Mouse (Mus musculus): ENCODE measurements around the gene Hoxa5. TPM values are rescaled to one million over a fixed set of nuclear protein-coding genes. Genes with fewer than 3 reads are reported as not detected.

Gene Hoxa5
- polyA plus RNA-seq, 1 experiment from 2014 or later, result 21.4 TPM

DNA sequence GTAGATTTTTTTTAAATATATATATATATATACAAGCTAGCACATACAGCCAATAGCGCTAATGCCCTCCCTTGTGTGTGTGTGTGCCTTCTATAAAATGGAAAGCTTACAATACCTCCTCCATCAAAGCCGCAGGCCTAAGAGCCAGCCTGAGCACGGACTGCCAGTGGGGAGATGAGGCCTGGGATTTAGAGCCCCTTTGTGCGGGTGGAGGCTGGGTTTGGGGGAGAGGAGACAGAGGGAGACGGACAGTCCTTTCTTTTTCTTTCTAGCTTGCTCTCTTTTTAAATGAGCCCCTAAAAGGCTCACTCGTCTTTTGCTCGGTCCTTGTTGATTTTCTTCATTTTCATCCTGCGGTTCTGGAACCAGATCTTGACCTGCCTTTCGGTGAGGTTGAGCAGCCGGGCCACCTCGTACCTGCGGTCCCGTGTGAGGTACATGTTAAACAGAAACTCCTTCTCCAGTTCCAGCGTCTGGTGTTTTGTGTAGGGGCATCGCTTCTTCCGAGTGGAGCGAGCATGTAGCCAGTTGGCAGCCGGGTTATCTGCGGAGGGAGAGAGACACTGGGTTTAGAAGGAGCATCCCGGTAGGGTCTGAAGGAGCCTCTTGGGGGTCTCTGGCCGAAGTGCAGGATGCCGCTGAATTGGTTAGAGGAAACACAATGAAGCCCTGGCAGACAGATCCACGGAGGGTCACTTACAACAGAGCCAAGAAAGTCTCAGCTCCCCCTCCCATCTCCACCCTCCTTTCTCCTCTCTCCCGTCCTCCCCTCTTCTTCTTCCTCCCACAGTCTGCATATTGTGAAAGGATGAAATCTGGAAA, 19.8 kb upstream of the Hoxa5 start:
- DNase-seq (ENCODE audit: low read depth, low spot score) (no peak), ATAC-seq (no peak)
- no peaks in the 10 kb centered on the region for H3K27me3 ChIP-seq
- in situ Hi-C loops (cut with MboI; ENCODE audit: low pct_unique_long_range_greater_than_20kb), result loop anchor here (5.0 to 25.0 kb wide), 6 partner anchors 49 to 1049 kb away; partner anchors contain the start of genes 5730596B20Rik and Cbx3
- no peak for TF ChIP-seq CTCF (IDR thresholded peaks at IDR 0.05)
- ChIA-PET CTCF (interaction anchor here (0.7 to 3.7 kb wide), 11 partner anchors 9 to 1023 kb away, joined by 3 to 21 read pairs (median 5); partner anchors contain the start of genes 5730596B20Rik, Gm28308, Hoxa3 and Hoxa5), POLR2A (interaction anchor here (0.6 to 37.4 kb wide), 5 partner anchors 12 to 123 kb away, joined by 5 to 778 read pairs (median 153); partner anchors contain the start of genes 5730596B20Rik, Gm28308, Hoxa10 and Hoxa11)

DNA sequence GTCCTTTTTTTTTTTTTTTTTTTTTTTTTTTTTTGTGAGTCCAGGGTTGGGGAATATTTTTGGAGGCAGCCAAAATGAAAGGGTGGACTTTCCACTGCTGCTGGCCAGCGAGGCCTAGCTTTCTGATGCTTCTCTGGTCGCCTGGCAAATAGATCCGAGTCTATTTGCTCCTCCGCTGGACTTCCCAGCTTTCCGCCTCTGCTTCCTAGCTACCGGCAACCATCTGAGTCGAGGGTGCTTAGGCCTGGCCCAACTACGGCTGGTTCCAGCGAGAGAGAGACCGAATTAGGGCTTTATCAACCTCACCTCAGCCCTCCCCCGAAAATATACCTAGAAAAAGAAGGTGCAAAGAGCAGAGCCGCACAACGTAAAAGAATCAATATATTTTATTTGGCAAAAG, 18.3 kb upstream of the Hoxa5 start:
- ChIA-PET CTCF (interaction anchor here (0.6 to 5.0 kb wide), 11 partner anchors 8 to 346 kb away, joined by 3 to 21 read pairs (median 5); partner anchors contain the start of genes Gm28308, Hoxa11, Hoxa3 and Hoxa9), POLR2A (interaction anchor here (1.1 to 37.4 kb wide), 5 partner anchors 11 to 232 kb away, joined by 3 to 778 read pairs (median 153); partner anchors contain the start of genes 5730596B20Rik, Gm28308, Hoxa10 and Hoxa11)
- H3K27me3 ChIP-seq, result no peaks in the 10 kb centered on the region
- in situ Hi-C loops (cut with MboI; ENCODE audit: low pct_unique_long_range_greater_than_20kb), result loop anchor here (5.0 to 25.0 kb wide), 6 partner anchors 48 to 1048 kb away; partner anchors contain the start of genes 5730596B20Rik and Cbx3
- ATAC-seq, result no peak
- no peak for DNase-seq (ENCODE audit: low read depth, low spot score)
- TF ChIP-seq CTCF (IDR thresholded peaks at IDR 0.05), result no peak

GRCm38 (mm10) chr6:52221993-52222685, 17.8 kb upstream of the Hoxa5 start:
- no peak for TF ChIP-seq CTCF (IDR thresholded peaks at IDR 0.05)
- in situ Hi-C loops (cut with MboI; ENCODE audit: low pct_unique_long_range_greater_than_20kb), result loop anchor here (5.0 to 25.0 kb wide), 6 partner anchors 47 to 1047 kb away; partner anchors contain the start of genes 5730596B20Rik and Cbx3
- no peak for DNase-seq (ENCODE audit: low read depth, low spot score)
- ChIA-PET POLR2A (interaction anchor here (1.1 to 37.4 kb wide), 7 partner anchors 10 to 231 kb away, joined by 3 to 778 read pairs (median 4); partner anchors contain the start of genes 5730596B20Rik, Gm28308, Hoxa10 and Hoxa11), CTCF (interaction anchor here (0.6 to 5.0 kb wide), 17 partner anchors 8 to 1015 kb away, joined by 3 to 21 read pairs (median 5); partner anchors contain the start of genes Gm28308, Hoxa10, Hoxa11 and Hoxa3)
- ATAC-seq, result peak; percentile 41
- H3K27me3 ChIP-seq, result no peaks in the 10 kb centered on the region

DNA sequence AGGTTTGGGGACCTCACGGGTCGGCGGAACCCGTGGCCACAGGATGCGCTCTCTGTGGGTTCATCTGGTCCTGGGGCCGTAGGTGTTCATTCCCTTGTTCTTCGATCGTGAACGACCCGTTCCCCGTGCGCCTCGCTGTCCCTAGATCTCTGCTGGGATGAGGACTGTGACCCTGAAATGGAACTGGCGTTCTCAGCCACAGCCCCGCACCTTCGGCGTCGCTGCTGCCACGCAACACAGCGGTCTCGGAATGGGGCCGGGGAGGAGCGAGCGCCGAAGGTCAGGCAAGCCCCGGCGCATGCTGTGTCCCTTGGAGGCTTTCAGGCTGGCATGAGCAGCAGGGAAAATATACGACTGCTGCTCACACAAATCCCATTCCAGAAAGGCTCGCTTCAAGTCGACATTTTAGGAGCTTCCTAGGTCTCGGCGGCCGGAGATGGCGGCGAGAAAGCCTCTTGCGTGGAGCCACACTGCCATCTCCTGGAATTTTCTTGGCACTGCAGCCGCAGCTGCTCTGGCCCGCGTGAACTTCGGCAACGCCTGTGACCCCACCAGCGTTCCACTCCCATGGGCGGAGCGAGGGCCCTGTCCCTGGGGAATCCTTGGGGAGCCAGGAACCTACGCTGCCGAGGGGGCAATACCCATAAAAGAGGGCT, 17.1 kb upstream of the Hoxa5 start, which contains the start of gene Hoxa7:
Hoxa7 (minus strand) TSS at position 518 of the 656 bp plus-strand sequence.
- peak; percentile 91 for DNase-seq (ENCODE audit: low read depth, low spot score)
- H3K27me3 ChIP-seq, result no peaks in the 10 kb centered on the region
- ChIA-PET POLR2A (interaction anchor here (1.4 to 37.4 kb wide), 5 partner anchors 9 to 220 kb away, joined by 3 to 778 read pairs (median 153); partner anchors contain the start of genes 5730596B20Rik, Gm28308, Hoxa10 and Hoxa11), CTCF (interaction anchor here (0.8 to 5.0 kb wide), 16 partner anchors 7 to 1015 kb away, joined by 3 to 21 read pairs (median 5); partner anchors contain the start of genes Gm28308, Hoxa10, Hoxa3 and Hoxa9)
- in situ Hi-C loops (cut with MboI; ENCODE audit: low pct_unique_long_range_greater_than_20kb), result loop anchor here (5.0 to 25.0 kb wide), 6 partner anchors 47 to 1047 kb away; partner anchors contain the start of genes 5730596B20Rik and Cbx3
- peak; percentile 57 for ATAC-seq
- TF ChIP-seq CTCF (IDR thresholded peaks at IDR 0.05), result no peak

DNA sequence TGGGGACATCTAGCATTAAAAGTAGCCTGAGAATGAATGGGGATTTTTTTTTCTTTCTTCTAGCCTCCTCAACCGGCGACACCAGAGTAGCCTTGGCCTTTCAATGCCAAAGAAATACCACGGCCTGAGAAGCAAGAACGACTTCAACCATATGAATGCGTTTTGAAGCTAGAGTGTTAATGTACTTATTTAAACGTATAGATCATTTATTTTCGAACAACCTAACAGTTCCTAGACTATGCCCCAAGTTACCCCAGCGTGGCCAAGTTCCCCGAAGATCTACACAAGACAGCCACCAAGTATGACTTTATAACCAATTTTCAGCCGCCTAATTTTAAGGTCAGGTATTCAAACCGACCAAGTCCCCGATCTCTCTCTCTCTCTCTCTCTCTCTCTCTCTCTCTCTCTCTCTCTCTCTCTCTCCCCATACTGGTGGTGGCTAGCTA, 16.5 kb upstream of the Hoxa5 start:
- in situ Hi-C loops (cut with MboI; ENCODE audit: low pct_unique_long_range_greater_than_20kb), result loop anchor here (5.0 to 25.0 kb wide), 6 partner anchors 46 to 1046 kb away; partner anchors contain the start of genes 5730596B20Rik and Cbx3
- ATAC-seq (no peak), DNase-seq (ENCODE audit: low read depth, low spot score) (no peak)
- no peak for TF ChIP-seq CTCF (IDR thresholded peaks at IDR 0.05)
- no peaks in the 10 kb centered on the region for H3K27me3 ChIP-seq
- POLR2A ChIA-PET, result interaction anchor here (1.4 to 37.4 kb wide), 5 partner anchors 9 to 219 kb away, joined by 3 to 778 read pairs (median 153); partner anchors contain the start of genes 5730596B20Rik, Gm28308, Hoxa10 and Hoxa11
- CTCF ChIA-PET, result interaction anchor here (0.9 to 5.0 kb wide), 13 partner anchors 7 to 1014 kb away, joined by 3 to 23 read pairs (median 6); partner anchors contain the start of genes Gm28308, Hoxa10, Hoxa3 and Hoxa9

DNA sequence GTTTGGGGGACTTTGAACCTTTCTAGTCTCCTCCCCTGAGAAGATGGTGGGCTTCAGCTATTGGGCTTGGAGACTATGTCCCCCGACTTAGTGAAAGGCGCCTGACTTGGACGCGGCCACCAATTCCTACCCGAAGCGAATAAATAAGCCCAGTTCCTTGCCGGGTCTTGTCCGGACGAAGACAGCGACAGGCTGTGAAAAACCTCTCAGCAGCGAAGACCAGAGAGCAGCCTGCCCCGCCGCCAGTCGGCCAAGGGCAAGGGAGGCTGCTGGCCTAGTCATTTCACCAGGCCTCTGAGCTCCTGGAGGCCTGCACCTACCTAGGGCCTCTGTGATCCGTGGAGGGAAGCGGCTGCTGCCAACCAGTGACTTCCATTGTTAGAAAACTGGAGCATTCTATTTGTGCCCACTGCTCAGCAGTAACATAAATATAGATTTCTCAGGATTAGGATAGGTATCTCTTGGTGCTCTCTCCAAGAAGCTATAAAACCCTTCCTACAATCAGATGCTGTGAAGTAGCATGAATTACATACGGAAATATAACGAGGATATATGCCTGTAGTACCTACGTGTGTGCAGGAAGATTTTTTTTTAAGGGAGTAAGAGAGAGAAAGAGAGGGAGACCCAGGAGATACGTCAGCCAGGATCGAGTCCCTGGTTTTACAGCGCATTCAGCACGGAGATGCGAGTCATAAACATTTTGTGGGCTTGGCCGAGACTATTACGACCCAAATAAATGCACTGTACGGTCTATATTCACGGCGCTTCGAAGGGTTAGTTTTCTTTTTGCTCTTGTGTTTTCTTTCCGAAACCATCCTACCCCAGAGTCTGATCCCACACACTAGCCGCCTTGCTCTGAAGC, 15.8 kb upstream of the Hoxa5 start:
- no peaks in the 10 kb centered on the region for H3K27me3 ChIP-seq
- no peak for DNase-seq (ENCODE audit: low read depth, low spot score)
- no peak for ATAC-seq
- no peak for TF ChIP-seq CTCF (IDR thresholded peaks at IDR 0.05)
- CTCF ChIA-PET, result interaction anchor here (1.0 to 5.0 kb wide), 11 partner anchors 9 to 344 kb away, joined by 3 to 23 read pairs (median 8); partner anchors contain the start of genes Hoxa10 and Hoxa9
- in situ Hi-C loops (cut with MboI; ENCODE audit: low pct_unique_long_range_greater_than_20kb), result loop anchor here (5.0 to 25.0 kb wide), 6 partner anchors 45 to 1045 kb away; partner anchors contain the start of genes 5730596B20Rik and Cbx3
- POLR2A ChIA-PET, result interaction anchor here (1.2 to 37.4 kb wide), 6 partner anchors 8 to 360 kb away, joined by 3 to 778 read pairs (median 78); partner anchors contain the start of genes 5730596B20Rik, Gm28308, Hoxa10 and Hoxa11

DNA sequence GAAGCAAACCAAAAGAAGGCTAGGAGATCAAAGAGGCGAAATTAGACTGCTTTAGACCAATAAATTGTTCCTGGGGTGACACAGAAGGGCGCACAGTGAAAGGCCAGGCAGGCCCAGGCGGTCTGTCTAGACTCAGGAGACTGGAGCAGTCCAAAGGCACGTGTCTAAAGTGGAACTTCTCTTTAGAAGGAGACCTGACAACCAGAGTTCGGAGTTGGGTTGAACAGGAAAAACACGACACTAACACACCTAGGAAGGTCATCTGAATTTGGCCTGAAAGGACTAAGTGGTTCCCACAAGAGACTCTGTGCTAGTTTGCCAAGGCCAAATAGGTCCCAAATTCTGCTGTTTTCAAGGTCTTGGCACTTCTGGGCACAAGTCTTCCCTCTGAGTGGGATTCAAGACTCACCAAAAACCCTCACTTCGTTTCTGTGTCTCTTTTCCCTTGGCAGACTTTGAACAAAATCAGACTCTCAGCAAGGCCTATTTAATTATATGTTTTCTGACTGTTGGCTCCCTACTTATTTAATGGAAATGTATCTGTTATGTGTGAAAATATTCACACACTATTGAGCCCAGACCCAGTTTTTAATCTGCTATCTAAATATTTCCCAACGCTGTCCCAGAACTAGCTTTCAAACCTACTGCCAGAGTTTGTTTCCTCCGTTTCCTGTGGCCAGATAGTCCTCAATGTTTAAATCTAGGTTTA, 15.0 kb upstream of the Hoxa5 start:
- ATAC-seq (no peak), DNase-seq (ENCODE audit: low read depth, low spot score) (no peak)
- in situ Hi-C loops (cut with MboI; ENCODE audit: low pct_unique_long_range_greater_than_20kb), result loop anchor here (5.0 to 25.0 kb wide), 2 partner anchors 507 to 632 kb away; no protein-coding TSS in a partner anchor
- ChIA-PET POLR2A (interaction anchor here (1.2 to 37.4 kb wide), 6 partner anchors 7 to 360 kb away, joined by 3 to 778 read pairs (median 80); partner anchors contain the start of genes 5730596B20Rik, Gm28308, Hoxa10 and Hoxa11), CTCF (interaction anchor here (1.0 to 5.0 kb wide), 11 partner anchors 8 to 343 kb away, joined by 3 to 23 read pairs (median 7); partner anchors contain the start of genes 5730596B20Rik, Hoxa10 and Hoxa9)
- no peak for TF ChIP-seq CTCF (IDR thresholded peaks at IDR 0.05)
- no peaks in the 10 kb centered on the region for H3K27me3 ChIP-seq

All from Patski (cell line).